Mouse (Mus musculus) megakaryocyte, embryonic 14.5 days (primary cell): Measurements from ENCODE around the gene Immt. TPM values are rescaled to one million over a fixed set of nuclear protein-coding genes. Genes with fewer than 3 reads are reported as not detected.
A peak's percentile ranks its signal among the peaks of the same experiment; 100 is the strongest.

Experiments
- H3K27me3 ChIP-seq: replicated peaks from 2 replicates; pipeline ENCODE3; 2012; ENCODE audit warnings: inconsistent platforms
- H3K36me3 ChIP-seq: replicated peaks from 2 replicates; pipeline ENCODE3; 2012; ENCODE audit warnings: low read length, inconsistent platforms, mixed read lengths
- H3K4me1 ChIP-seq: 2 replicates; pipeline ENCODE4 v1.6.1; 2012; ENCODE audit warnings: inconsistent platforms
- H3K4me3 ChIP-seq: replicated peaks from 2 replicates; pipeline ENCODE3; 2012; ENCODE audit warnings: moderate library complexity, mild to moderate bottlenecking, inconsistent platforms
- H3K9me3 ChIP-seq: 2 replicates; pipeline ENCODE4 v1.6.1; 2012; ENCODE audit warnings: inconsistent platforms
- FLI1 ChIP-seq: IDR thresholded peaks from 2 replicates; pipeline ENCODE4 v1.6.1; 2012; ENCODE audit warnings: low read length, inconsistent platforms, mixed read lengths
- GATA1 ChIP-seq: IDR thresholded peaks from 3 replicates; pipeline ENCODE4 v1.6.1; 2012; ENCODE audit warnings: mixed read lengths, low read length, inconsistent platforms, borderline replicate concordance
- polyA plus RNA-seq: library from polyadenylated mRNA; stranded (reverse); fragments of >175 nt; gene quantifications from 2 replicates; pipeline ENCODE4 v1.2.3, GENCODE M21; 2012; ENCODE audit warnings: low replicate concordance; ENCODE audit not compliant: insufficient read depth

The Immt gene
- 14.5 and 15.8 TPM in 2 replicates for polyA plus RNA-seq

DNA sequence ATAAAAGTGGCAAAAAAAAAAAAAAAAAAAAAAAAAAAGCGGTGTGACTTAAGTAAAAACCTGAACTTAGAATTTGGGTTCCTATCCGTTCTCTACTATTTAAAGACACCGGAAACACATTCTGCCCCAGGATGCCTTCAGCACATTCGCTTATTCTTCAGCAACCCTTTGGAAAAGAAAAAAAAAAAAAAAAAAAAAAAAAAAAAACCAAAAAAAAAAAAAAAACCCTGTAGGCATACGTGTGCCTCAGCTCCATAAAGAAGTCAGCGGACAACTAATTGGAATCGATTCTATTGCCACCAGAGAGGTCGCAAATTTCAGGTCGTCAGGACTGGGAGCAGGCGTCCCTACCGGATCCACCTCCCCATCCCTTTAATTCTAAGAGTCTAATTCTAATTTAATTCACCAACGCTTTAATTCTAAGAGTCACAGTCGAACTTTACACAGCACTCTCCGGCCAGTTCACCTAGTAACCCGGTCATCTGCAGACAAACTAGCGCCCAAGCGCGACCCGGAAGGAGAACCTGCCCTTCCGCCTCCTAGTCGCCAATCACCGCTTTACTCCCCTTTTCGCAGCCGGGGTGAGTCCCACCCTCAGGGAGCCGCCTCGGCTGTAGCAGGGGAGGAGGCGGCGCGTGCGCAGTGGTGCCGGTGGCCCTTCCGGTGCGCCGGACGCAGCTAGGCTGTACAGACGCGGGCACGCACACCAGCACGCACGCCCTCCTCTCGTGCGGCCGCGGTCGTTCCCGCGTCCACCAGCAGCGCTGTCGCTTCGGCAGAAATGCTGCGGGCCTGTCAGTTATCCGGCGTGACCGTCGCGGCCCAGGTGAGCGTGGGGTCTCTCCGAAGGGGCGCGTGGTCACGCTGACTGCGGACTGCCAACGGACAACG is at the start of gene Immt:
Gene Immt, plus strand, starts transcription at position 642 of the 891 bp plus-strand sequence.
- peak within 1 kb of the TSS; percentile 94 for H3K4me3 ChIP-seq
- H3K9me3 ChIP-seq = peaks cover 3% of the 10 kb centered on the region; the same call in 1 of the 2 replicates
- H3K27me3 ChIP-seq = no peaks in the 10 kb centered on the region
- TF ChIP-seq GATA1 (no peak), FLI1 (peak; percentile 32; the same call in 1 of the 2 replicates)
- peaks cover 20% of the 10 kb centered on the region for H3K4me1 ChIP-seq
- H3K36me3 ChIP-seq = peaks cover 21% of the 10 kb centered on the region

- Histone ChIP-seq H3K4me3 (no peak overlapping the region), H3K27me3 (peaks cover 20% of the 10 kb centered on the region), H3K9me3 (peaks cover 9% of the 10 kb centered on the region), H3K4me1 (peaks cover 9% of the 10 kb centered on the region), H3K36me3 (no peaks in the 10 kb centered on the region)
- TF ChIP-seq FLI1 (no peak), GATA1 (no peak)
Observed at GRCm38 (mm10) chr6:71783165-71783564, 48.0 kb upstream of the Immt start.

GRCm38 (mm10) chr6:71788348-71788747 is 42.8 kb upstream of the Immt start:
- peaks cover 8% of the 10 kb centered on the region for H3K9me3 ChIP-seq
- H3K4me3 ChIP-seq = no peak overlapping the region
- peaks cover 33% of the 10 kb centered on the region for H3K27me3 ChIP-seq
- H3K36me3 ChIP-seq = no peaks in the 10 kb centered on the region
- TF ChIP-seq FLI1 = no peak
- no peak for TF ChIP-seq GATA1
- H3K4me1 ChIP-seq = peaks cover 12% of the 10 kb centered on the region

GRCm38 (mm10) chr6:71791771-71792170 is 39.4 kb upstream of the Immt start:
- no peaks in the 10 kb centered on the region for H3K36me3 ChIP-seq
- no peaks in the 10 kb centered on the region for H3K9me3 ChIP-seq
- TF ChIP-seq FLI1 (no peak), GATA1 (no peak)
- peaks cover 9% of the 10 kb centered on the region for H3K4me1 ChIP-seq
- peaks cover 43% of the 10 kb centered on the region for H3K27me3 ChIP-seq
- no peak overlapping the region for H3K4me3 ChIP-seq

DNA sequence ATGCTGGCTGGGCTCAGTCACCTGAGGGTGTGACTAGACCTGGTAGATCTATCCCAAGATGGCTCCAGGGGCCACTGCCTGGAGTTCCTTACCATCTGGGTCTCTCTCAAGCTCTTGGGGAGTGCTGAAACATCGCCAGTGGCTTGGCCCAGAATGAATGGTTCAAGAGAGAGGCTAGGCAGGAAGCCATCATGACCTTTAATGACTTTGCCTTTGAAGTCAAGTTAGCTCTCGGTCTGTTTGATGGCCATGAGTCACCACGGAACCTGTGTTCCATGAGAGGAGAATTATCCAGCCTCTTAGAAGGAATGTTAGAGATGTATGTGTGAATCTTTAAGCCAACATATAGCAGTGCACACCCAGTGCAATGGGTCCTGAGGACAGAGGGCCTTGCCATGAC is 31.7 kb upstream of the Immt start:
- Histone ChIP-seq H3K4me3 (no peak overlapping the region), H3K4me1 (peaks cover 44% of the 10 kb centered on the region), H3K9me3 (no peaks in the 10 kb centered on the region; the same call in 1 of the 2 replicates), H3K36me3 (no peaks in the 10 kb centered on the region), H3K27me3 (peaks cover 37% of the 10 kb centered on the region)
- TF ChIP-seq GATA1 (no peak), FLI1 (no peak)

DNA sequence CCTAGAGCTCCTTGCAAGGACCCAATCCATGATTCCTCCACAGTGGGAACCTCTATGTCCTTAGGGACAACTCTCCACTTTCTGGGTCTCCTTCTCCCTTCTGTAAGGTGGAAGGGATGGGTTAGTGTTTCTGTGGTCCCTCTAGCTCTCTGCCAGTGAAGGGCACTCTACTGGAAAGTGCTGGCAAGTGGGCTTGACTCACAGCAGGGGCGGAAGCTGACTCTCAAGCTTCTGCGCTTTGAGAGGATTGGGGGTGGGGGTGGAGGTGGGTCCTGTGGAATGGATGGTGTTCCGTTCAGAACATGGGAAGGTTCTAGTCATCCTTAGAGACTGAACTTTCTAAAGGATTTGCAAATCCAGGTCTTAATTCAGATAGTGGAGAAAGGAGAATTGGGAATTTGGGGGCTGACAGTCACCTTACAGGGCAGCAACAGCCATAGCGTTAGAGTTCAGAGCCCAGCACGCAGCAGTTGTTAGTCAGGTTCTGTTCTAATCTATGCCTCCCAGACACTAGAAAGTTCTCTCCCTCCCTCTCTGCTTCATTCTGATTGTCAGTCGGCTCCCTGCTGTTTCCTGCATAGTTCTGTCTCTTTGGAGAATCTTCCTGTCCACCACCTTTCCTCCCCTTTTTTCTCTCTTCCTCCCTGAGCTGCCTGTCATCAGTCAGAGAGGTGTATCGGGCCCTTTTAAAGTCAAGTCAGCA is 30.0 kb upstream of the Immt start:
- Histone ChIP-seq H3K36me3 (no peaks in the 10 kb centered on the region), H3K4me1 (peaks cover 61% of the 10 kb centered on the region), H3K4me3 (peak overlapping the region; percentile 4), H3K27me3 (peaks cover 30% of the 10 kb centered on the region), H3K9me3 (no peaks in the 10 kb centered on the region; the same call in 1 of the 2 replicates)
- TF ChIP-seq FLI1 = no peak
- TF ChIP-seq GATA1 = no peak

DNA sequence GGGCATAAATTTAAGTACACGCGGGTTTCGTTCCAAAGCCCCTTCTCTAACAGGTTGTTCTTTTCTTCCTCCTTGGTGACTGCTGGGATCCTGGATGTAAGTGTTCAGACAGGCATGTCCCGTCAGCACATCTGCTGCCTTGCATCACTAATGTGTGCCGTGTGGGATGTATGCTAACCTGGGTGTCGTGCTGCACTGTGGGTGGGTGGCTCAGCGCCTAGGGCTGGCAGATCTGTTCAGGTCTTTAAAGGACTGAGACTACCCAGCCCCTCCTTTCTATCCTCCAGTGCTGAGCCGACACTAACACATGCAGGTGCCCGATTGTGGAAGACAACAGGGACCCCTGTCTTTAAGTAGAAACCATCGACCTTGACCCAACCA is 29.4 kb upstream of the Immt start:
- Histone ChIP-seq H3K27me3 (peaks cover 28% of the 10 kb centered on the region), H3K4me3 (peak overlapping the region; percentile 72), H3K4me1 (peaks cover 67% of the 10 kb centered on the region), H3K36me3 (no peaks in the 10 kb centered on the region), H3K9me3 (no peaks in the 10 kb centered on the region; the same call in 1 of the 2 replicates)
- TF ChIP-seq FLI1 (no peak), GATA1 (no peak)

- Histone ChIP-seq H3K4me3 (no peak overlapping the region), H3K9me3 (no peaks in the 10 kb centered on the region; the same call in 1 of the 2 replicates), H3K36me3 (no peaks in the 10 kb centered on the region), H3K4me1 (peaks cover 83% of the 10 kb centered on the region), H3K27me3 (peaks cover 23% of the 10 kb centered on the region)
- TF ChIP-seq GATA1 = no peak
- TF ChIP-seq FLI1 = no peak
Observed at GRCm38 (mm10) chr6:71803609-71804008, 27.5 kb upstream of the Immt start.

- peaks cover 83% of the 10 kb centered on the region for H3K4me1 ChIP-seq
- no peaks in the 10 kb centered on the region for H3K36me3 ChIP-seq
- H3K4me3 ChIP-seq = peak overlapping the region; percentile 43
- H3K9me3 ChIP-seq = no peaks in the 10 kb centered on the region; the same call in 1 of the 2 replicates
- TF ChIP-seq FLI1 = no peak
- no peak for TF ChIP-seq GATA1
- peaks cover 20% of the 10 kb centered on the region for H3K27me3 ChIP-seq
Observed at GRCm38 (mm10) chr6:71804061-71804829, 26.9 kb upstream of the Immt start.
